Mouse (Mus musculus) neural tube, embryonic 15.5 days (tissue): Measurements from ENCODE around the gene Dnajb8. TPM values are rescaled to one million over a fixed set of nuclear protein-coding genes. Genes with fewer than 3 reads are reported as not detected.

ENCODE experiments used
- ATAC-seq: fragments of 200-750 bp; cut with Nextera tagmentation; 2 replicates; pipeline ENCODE4 v1.8.0; 2017; ENCODE audit warnings: mild to moderate bottlenecking, moderate TSS enrichment, moderate library complexity; ENCODE audit not compliant: low FRiP score
- H3K27ac ChIP-seq: fragments of 300-500 bp; sonication (generic); replicated peaks from 2 replicates; pipeline ENCODE4 v1.5.1; 2015; ENCODE audit warnings: mild to moderate bottlenecking, inconsistent platforms
- H3K27me3 ChIP-seq: fragments of 300-500 bp; sonication (generic); replicated peaks from 2 replicates; pipeline ENCODE4 v1.6.1; 2015; ENCODE audit warnings: inconsistent platforms
- H3K36me3 ChIP-seq: fragments of 300-500 bp; sonication (generic); 2 replicates; pipeline ENCODE4 v1.6.1; 2015; ENCODE audit warnings: inconsistent platforms
- H3K4me1 ChIP-seq: fragments of 300-500 bp; sonication (generic); 2 replicates; pipeline ENCODE4 v1.6.1; 2015; ENCODE audit warnings: inconsistent platforms
- H3K4me2 ChIP-seq: fragments of 300-500 bp; sonication (generic); 2 replicates; pipeline ENCODE4 v1.6.1; 2015; ENCODE audit warnings: inconsistent platforms, mild to moderate bottlenecking, moderate library complexity
- H3K4me3 ChIP-seq: fragments of 300-500 bp; sonication (generic); replicated peaks from 2 replicates; pipeline ENCODE4 v1.5.1; 2015; ENCODE audit warnings: mild to moderate bottlenecking, inconsistent platforms
- H3K9ac ChIP-seq: fragments of 300-500 bp; sonication (generic); replicated peaks from 2 replicates; pipeline ENCODE4 v1.6.1; 2015; ENCODE audit warnings: mild to moderate bottlenecking, inconsistent platforms
- H3K9me3 ChIP-seq: fragments of 300-500 bp; sonication (generic); replicated peaks from 2 replicates; pipeline ENCODE4 v1.6.1; 2016; ENCODE audit warnings: inconsistent platforms
- WGBS: fragments of 180-500 bp; shearing (Covaris S2); methylation state at CpG from one replicate; pipeline ENCODE4 v1.1.7; 2015; ENCODE audit warnings: mixed read lengths; 5-methylcytosine and 5-hydroxymethylcytosine counted together
- polyA plus RNA-seq: library from polyadenylated mRNA; unstranded; fragments of >200 nt; fragmentation: Nextera tagmentation; extraction: Ambion mirVana; gene quantifications from 2 replicates; pipeline ENCODE4 v1.2.1, GENCODE M21; 2015

The Dnajb8 gene
- polyA plus RNA-seq, 1 experiment from 2014 or later = not detected

- Histone ChIP-seq H3K9me3 (no peaks in the 10 kb centered on the region), H3K27me3 (peaks cover 98% of the 10 kb centered on the region), H3K36me3 (no peaks in the 10 kb centered on the region), H3K4me1 (peaks cover 51% of the 10 kb centered on the region), H3K27ac (no peak within 1 kb of the TSS), H3K9ac (no peak within 1 kb of the TSS), H3K4me2 (peak within 1 kb of the TSS; percentile 52), H3K4me3 (peak within 1 kb of the TSS; percentile 31)
- WGBS = 1% methylated on average over 55 of the region's 57 CpGs
- no peak for ATAC-seq
Observed at GRCm38 (mm10) chr6:88193433-88194052, 28.5 kb upstream of the Dnajb8 start, which contains the start of gene Gata2. Gata2 (plus strand) TSS chr6:88193891.

- Histone ChIP-seq H3K4me1 (peaks cover 55% of the 10 kb centered on the region), H3K27me3 (peaks cover 98% of the 10 kb centered on the region), H3K4me3 (peak overlapping the region; percentile 31), H3K9me3 (no peaks in the 10 kb centered on the region), H3K9ac (no peak overlapping the region), H3K36me3 (no peaks in the 10 kb centered on the region), H3K27ac (no peak overlapping the region), H3K4me2 (peak overlapping the region; percentile 52)
- under 1% methylated on average over 58 of the region's 58 CpGs for WGBS
- ATAC-seq = no peak
Observed at GRCm38 (mm10) chr6:88194053-88194977, 27.8 kb upstream of the Dnajb8 start.

GRCm38 (mm10) chr6:88194978-88195325 lies 27.1 kb upstream of the Dnajb8 start:
- H3K4me2 ChIP-seq = no peak overlapping the region
- no peak overlapping the region for H3K27ac ChIP-seq
- no peak overlapping the region for H3K4me3 ChIP-seq
- no peaks in the 10 kb centered on the region for H3K9me3 ChIP-seq
- H3K4me1 ChIP-seq = peaks cover 56% of the 10 kb centered on the region
- H3K27me3 ChIP-seq = peaks cover 98% of the 10 kb centered on the region
- 8% methylated on average over 7 of the region's 7 CpGs for WGBS
- no peak for ATAC-seq
- no peaks in the 10 kb centered on the region for H3K36me3 ChIP-seq
- no peak overlapping the region for H3K9ac ChIP-seq

GRCm38 (mm10) chr6:88196054-88196732 lies 25.9 kb upstream of the Dnajb8 start:
- peaks cover 98% of the 10 kb centered on the region for H3K27me3 ChIP-seq
- no peaks in the 10 kb centered on the region for H3K36me3 ChIP-seq
- peak overlapping the region; percentile 49 for H3K4me2 ChIP-seq
- no peaks in the 10 kb centered on the region for H3K9me3 ChIP-seq
- H3K4me1 ChIP-seq = peaks cover 47% of the 10 kb centered on the region
- 2% methylated on average over 33 of the region's 33 CpGs for WGBS
- H3K27ac ChIP-seq = no peak overlapping the region
- H3K4me3 ChIP-seq = peak overlapping the region; percentile 25
- no peak for ATAC-seq
- H3K9ac ChIP-seq = no peak overlapping the region

GRCm38 (mm10) chr6:88196733-88197312 lies 25.2 kb upstream of the Dnajb8 start:
- peak overlapping the region; percentile 49 for H3K4me2 ChIP-seq
- no peaks in the 10 kb centered on the region for H3K36me3 ChIP-seq
- no peak overlapping the region for H3K27ac ChIP-seq
- H3K27me3 ChIP-seq = peaks cover 98% of the 10 kb centered on the region
- under 1% methylated on average over 44 of the region's 44 CpGs for WGBS
- H3K4me3 ChIP-seq = peak overlapping the region; percentile 25
- H3K4me1 ChIP-seq = peaks cover 47% of the 10 kb centered on the region
- H3K9ac ChIP-seq = no peak overlapping the region
- H3K9me3 ChIP-seq = no peaks in the 10 kb centered on the region
- no peak for ATAC-seq

- Histone ChIP-seq H3K36me3 (no peaks in the 10 kb centered on the region), H3K4me1 (peaks cover 47% of the 10 kb centered on the region), H3K4me3 (peak overlapping the region; percentile 39), H3K27me3 (peaks cover 98% of the 10 kb centered on the region), H3K4me2 (peak overlapping the region; percentile 49), H3K27ac (no peak overlapping the region), H3K9ac (no peak overlapping the region), H3K9me3 (no peaks in the 10 kb centered on the region)
- no peak for ATAC-seq
- 1% methylated on average over 39 of the region's 39 CpGs for WGBS
Observed at GRCm38 (mm10) chr6:88197313-88198069, 24.6 kb upstream of the Dnajb8 start.

- Histone ChIP-seq H3K4me3 (peak overlapping the region; percentile 39), H3K4me2 (peak overlapping the region; percentile 58), H3K27ac (no peak overlapping the region), H3K36me3 (no peaks in the 10 kb centered on the region), H3K9ac (0 out of 2 replicates have a peak overlapping the region, but pooled peaks have one; percentile 10), H3K4me1 (peaks cover 47% of the 10 kb centered on the region), H3K9me3 (no peaks in the 10 kb centered on the region), H3K27me3 (peaks cover 92% of the 10 kb centered on the region)
- under 1% methylated on average over 58 of the region's 62 CpGs for WGBS
- ATAC-seq = no peak
Observed at GRCm38 (mm10) chr6:88198070-88198940, 23.8 kb upstream of the Dnajb8 start.

- H3K36me3 ChIP-seq = no peaks in the 10 kb centered on the region
Observed at GRCm38 (mm10) chr6:88199001-88199717, 22.9 kb upstream of the Dnajb8 start.

GRCm38 (mm10) chr6:88199718-88200692 lies 22.1 kb upstream of the Dnajb8 start:
- ATAC-seq = no peak
- Histone ChIP-seq H3K4me3 (peak overlapping the region; percentile 39), H3K9ac (no peak overlapping the region), H3K27me3 (peaks cover 94% of the 10 kb centered on the region), H3K9me3 (no peaks in the 10 kb centered on the region), H3K36me3 (no peaks in the 10 kb centered on the region), H3K4me1 (peaks cover 36% of the 10 kb centered on the region), H3K27ac (no peak overlapping the region), H3K4me2 (peak overlapping the region; percentile 58)
- 3% methylated on average over 50 of the region's 50 CpGs for WGBS

More at GRCm38 (mm10) chr6:88199001-88199717, 22.9 kb upstream of the Dnajb8 start:
- Histone ChIP-seq H3K27me3 (peaks cover 92% of the 10 kb centered on the region), H3K9me3 (no peaks in the 10 kb centered on the region), H3K9ac (0 out of 2 replicates have a peak overlapping the region, but pooled peaks have one; percentile 10), H3K4me3 (peak overlapping the region; percentile 39), H3K4me2 (peak overlapping the region; percentile 58), H3K27ac (no peak overlapping the region), H3K4me1 (peaks cover 39% of the 10 kb centered on the region)
- no peak for ATAC-seq
- WGBS = 1% methylated on average over 39 of the region's 39 CpGs
